Mouse (Mus musculus): ENCODE data around the gene Dscam. TPM values are rescaled to one million over a fixed set of nuclear protein-coding genes. Genes with fewer than 3 reads are reported as not detected.

Dscam gene
- polyA plus RNA-seq, 1 experiment from 2014 or later: 11.1 TPM

- Histone ChIP-seq H3K9me3 (no peaks in the 10 kb centered on the region), H3K4me2 (replicated peaks) (no peak overlapping the region), H3K27ac (no peak overlapping the region), H3K9ac (replicated peaks) (no peak overlapping the region), H3K36me3 (no peaks in the 10 kb centered on the region), H3K4me1 (replicated peaks) (peaks cover 43% of the 10 kb centered on the region), H3K27me3 (no peaks in the 10 kb centered on the region), H3K4me3 (replicated peaks) (no peak overlapping the region)
- ATAC-seq: no peak
- WGBS: 93% methylated on average over 2 of the region's 2 CpGs
These were observed 447.4 kb downstream of the Dscam start for GRCm38 (mm10) chr16:96723066-96723669.

GRCm38 (mm10) chr16:96722135-96722534 is 448.4 kb downstream of the Dscam start:
- Histone ChIP-seq H3K27me3 (no peaks in the 10 kb centered on the region), H3K27ac (0 out of 2 replicates have a peak overlapping the region, but pooled peaks have one; percentile 42), H3K4me2 (replicated peaks) (no peak overlapping the region), H3K36me3 (no peaks in the 10 kb centered on the region), H3K9me3 (no peaks in the 10 kb centered on the region), H3K4me1 (replicated peaks) (peaks cover 39% of the 10 kb centered on the region), H3K9ac (replicated peaks) (no peak overlapping the region), H3K4me3 (replicated peaks) (no peak overlapping the region)
- 72% methylated on average over 3 of the region's 3 CpGs for WGBS
- no peak for ATAC-seq

DNA sequence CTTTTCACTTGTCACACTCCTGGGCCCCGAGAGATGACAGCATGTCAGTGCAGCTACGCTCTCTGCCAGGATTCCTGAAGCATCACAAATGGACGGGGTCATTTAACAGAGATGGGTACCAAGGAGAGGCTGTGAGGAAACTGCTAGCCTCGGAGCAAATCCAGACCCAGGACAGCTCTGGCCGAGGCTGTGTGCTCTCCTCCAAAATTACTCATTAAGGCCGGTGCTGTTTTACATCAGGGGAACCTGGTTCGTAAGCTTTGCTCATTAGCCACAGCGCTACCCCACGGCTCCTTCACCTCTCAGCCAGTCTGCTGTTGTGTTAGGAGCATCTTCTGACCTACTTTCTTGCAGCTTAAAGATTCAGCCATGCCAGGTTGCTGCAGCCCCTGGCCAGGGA is 449.3 kb downstream of the Dscam start:
- peak overlapping the region; percentile 42 for H3K27ac ChIP-seq
- no peak overlapping the region for H3K9ac ChIP-seq (replicated peaks)
- no peak overlapping the region for H3K4me3 ChIP-seq (replicated peaks)
- H3K4me1 ChIP-seq (replicated peaks): peaks cover 34% of the 10 kb centered on the region
- H3K36me3 ChIP-seq: no peaks in the 10 kb centered on the region
- no peaks in the 10 kb centered on the region for H3K27me3 ChIP-seq
- H3K9me3 ChIP-seq: no peaks in the 10 kb centered on the region
- no peak for ATAC-seq
- H3K4me2 ChIP-seq (replicated peaks): no peak overlapping the region
- WGBS: 65% methylated on average over 9 of the region's 9 CpGs

- Histone ChIP-seq H3K27ac (peak overlapping the region; percentile 42), H3K4me1 (replicated peaks) (peaks cover 28% of the 10 kb centered on the region), H3K4me3 (replicated peaks) (no peak overlapping the region), H3K36me3 (peaks cover 3% of the 10 kb centered on the region; the same call in 1 of the 2 replicates), H3K9me3 (no peaks in the 10 kb centered on the region), H3K4me2 (replicated peaks) (no peak overlapping the region), H3K9ac (replicated peaks) (no peak overlapping the region), H3K27me3 (no peaks in the 10 kb centered on the region)
- no peak for ATAC-seq
- WGBS: 61% methylated on average over 5 of the region's 5 CpGs
These were observed 449.9 kb downstream of the Dscam start for GRCm38 (mm10) chr16:96720666-96721065.

- H3K4me1 ChIP-seq (replicated peaks): peaks cover 11% of the 10 kb centered on the region
- H3K4me3 ChIP-seq (replicated peaks): no peak overlapping the region
- no peak overlapping the region for H3K27ac ChIP-seq
- H3K36me3 ChIP-seq: peaks cover 14% of the 10 kb centered on the region; the same call in 1 of the 2 replicates
- no peaks in the 10 kb centered on the region for H3K27me3 ChIP-seq
- ATAC-seq: no peak
- H3K4me2 ChIP-seq (replicated peaks): no peak overlapping the region
- no peak overlapping the region for H3K9ac ChIP-seq (replicated peaks)
- 16% methylated on average over 2 of the region's 2 CpGs for WGBS
- no peaks in the 10 kb centered on the region for H3K9me3 ChIP-seq
These were observed 452.3 kb downstream of the Dscam start for GRCm38 (mm10) chr16:96718221-96718620.

- H3K27me3 ChIP-seq: no peaks in the 10 kb centered on the region
- no peak overlapping the region for H3K9ac ChIP-seq (replicated peaks)
- H3K4me1 ChIP-seq (replicated peaks): peaks cover 9% of the 10 kb centered on the region
- no peak overlapping the region for H3K4me2 ChIP-seq (replicated peaks)
- H3K4me3 ChIP-seq (replicated peaks): no peak overlapping the region
- no peaks in the 10 kb centered on the region for H3K9me3 ChIP-seq
- H3K36me3 ChIP-seq: peaks cover 14% of the 10 kb centered on the region; the same call in 1 of the 2 replicates
- WGBS: 92% methylated on average over 2 of the region's 2 CpGs
- no peak for ATAC-seq
- H3K27ac ChIP-seq: no peak overlapping the region
These were observed 453.9 kb downstream of the Dscam start for GRCm38 (mm10) chr16:96716633-96717032.

- 64% methylated on average over 4 of the region's 4 CpGs for WGBS
- H3K27ac ChIP-seq: no peak overlapping the region
- H3K4me1 ChIP-seq (replicated peaks): peaks cover 2% of the 10 kb centered on the region; the same call in 1 of the 2 replicates
- no peaks in the 10 kb centered on the region for H3K9me3 ChIP-seq
- H3K36me3 ChIP-seq: peaks cover 30% of the 10 kb centered on the region
- no peak overlapping the region for H3K9ac ChIP-seq (replicated peaks)
- no peak overlapping the region for H3K4me3 ChIP-seq (replicated peaks)
- H3K27me3 ChIP-seq: no peaks in the 10 kb centered on the region
- no peak for ATAC-seq
- H3K4me2 ChIP-seq (replicated peaks): no peak overlapping the region
These were observed 458.6 kb downstream of the Dscam start for GRCm38 (mm10) chr16:96711935-96712334.

- 89% methylated on average over 3 of the region's 3 CpGs for WGBS
- no peaks in the 10 kb centered on the region for H3K9me3 ChIP-seq
- no peak overlapping the region for H3K9ac ChIP-seq (replicated peaks)
- H3K27ac ChIP-seq: no peak overlapping the region
- no peak overlapping the region for H3K4me3 ChIP-seq (replicated peaks)
- H3K4me2 ChIP-seq (replicated peaks): no peak overlapping the region
- peaks cover 12% of the 10 kb centered on the region for H3K4me1 ChIP-seq (replicated peaks)
- no peak for ATAC-seq
- no peaks in the 10 kb centered on the region for H3K27me3 ChIP-seq
- H3K36me3 ChIP-seq: no peaks in the 10 kb centered on the region
These were observed 470.0 kb downstream of the Dscam start for GRCm38 (mm10) chr16:96700551-96700950.

DNA sequence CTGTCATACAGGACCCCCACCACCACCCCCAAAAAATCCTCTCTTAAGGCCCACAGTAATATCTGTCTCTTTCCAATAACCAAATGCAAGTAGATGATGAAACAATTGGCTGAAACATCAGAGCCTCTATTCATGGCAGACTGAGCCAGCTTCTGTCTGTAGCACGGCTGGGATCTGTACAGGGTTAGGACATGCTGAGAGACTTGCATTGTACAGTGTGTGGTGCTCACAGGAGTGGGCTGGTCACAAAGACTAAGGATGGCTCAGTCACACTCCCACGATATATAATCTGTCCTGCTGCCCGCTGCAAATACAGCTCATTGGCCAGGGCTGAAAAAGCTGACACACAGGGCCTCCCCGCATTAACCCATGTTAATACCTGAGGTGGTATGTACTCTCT is 474.7 kb downstream of the Dscam start:
- no peak overlapping the region for H3K4me2 ChIP-seq (replicated peaks)
- H3K27me3 ChIP-seq: no peaks in the 10 kb centered on the region
- no peaks in the 10 kb centered on the region for H3K9me3 ChIP-seq
- peaks cover 23% of the 10 kb centered on the region for H3K4me1 ChIP-seq (replicated peaks)
- no peak overlapping the region for H3K27ac ChIP-seq
- ATAC-seq: peak; percentile 57; the same call in 1 of the 2 replicates
- H3K9ac ChIP-seq (replicated peaks): no peak overlapping the region
- H3K4me3 ChIP-seq (replicated peaks): no peak overlapping the region
- 72% methylated on average over 4 of the region's 4 CpGs for WGBS
- H3K36me3 ChIP-seq: no peaks in the 10 kb centered on the region

DNA sequence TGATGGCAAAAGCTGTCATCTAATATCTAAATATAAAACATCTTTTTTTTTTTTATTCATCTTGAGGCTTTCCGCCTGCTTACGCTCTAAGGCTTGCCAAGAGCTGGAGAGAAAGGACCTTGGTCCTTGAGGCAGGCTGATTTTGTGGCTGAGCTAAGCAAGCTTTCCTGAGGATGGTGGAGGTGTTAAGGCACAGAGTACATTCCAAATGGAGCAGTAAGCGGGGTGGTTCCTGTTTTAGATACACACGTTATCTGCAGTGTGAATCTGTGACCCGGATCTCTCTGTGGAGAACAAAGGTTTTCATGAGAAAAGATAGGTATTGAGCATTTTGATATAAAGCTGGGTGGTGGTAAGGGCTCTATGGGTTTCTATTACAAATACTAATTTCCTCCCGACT is 479.0 kb downstream of the Dscam start:
- Histone ChIP-seq H3K4me1 (replicated peaks) (peaks cover 41% of the 10 kb centered on the region), H3K27ac (no peak overlapping the region), H3K36me3 (no peaks in the 10 kb centered on the region), H3K4me3 (replicated peaks) (no peak overlapping the region), H3K4me2 (replicated peaks) (no peak overlapping the region), H3K9ac (replicated peaks) (no peak overlapping the region), H3K9me3 (no peaks in the 10 kb centered on the region), H3K27me3 (no peaks in the 10 kb centered on the region)
- ATAC-seq: no peak
- WGBS: 89% methylated on average over 6 of the region's 6 CpGs

GRCm38 (mm10) chr16:96690052-96690451 is 480.5 kb downstream of the Dscam start:
- H3K9ac ChIP-seq (replicated peaks): no peak overlapping the region
- no peak overlapping the region for H3K4me3 ChIP-seq (replicated peaks)
- no peaks in the 10 kb centered on the region for H3K36me3 ChIP-seq
- peak; percentile 63 for ATAC-seq
- no peaks in the 10 kb centered on the region for H3K9me3 ChIP-seq
- H3K4me1 ChIP-seq (replicated peaks): peaks cover 27% of the 10 kb centered on the region
- H3K27ac ChIP-seq: peak overlapping the region; percentile 63; the same call in 1 of the 2 replicates
- H3K27me3 ChIP-seq: no peaks in the 10 kb centered on the region
- H3K4me2 ChIP-seq (replicated peaks): no peak overlapping the region
- 0% methylated on average over 2 of the region's 2 CpGs for WGBS

- ATAC-seq: no peak
- 12% methylated on average over 1 of the region's 1 CpGs for WGBS
- Histone ChIP-seq H3K9ac (replicated peaks) (no peak overlapping the region), H3K9me3 (no peaks in the 10 kb centered on the region), H3K36me3 (no peaks in the 10 kb centered on the region), H3K27ac (no peak overlapping the region), H3K4me3 (replicated peaks) (no peak overlapping the region), H3K4me2 (replicated peaks) (no peak overlapping the region), H3K4me1 (replicated peaks) (peaks cover 27% of the 10 kb centered on the region), H3K27me3 (no peaks in the 10 kb centered on the region)
These were observed 481.1 kb downstream of the Dscam start for GRCm38 (mm10) chr16:96689419-96689818.

DNA sequence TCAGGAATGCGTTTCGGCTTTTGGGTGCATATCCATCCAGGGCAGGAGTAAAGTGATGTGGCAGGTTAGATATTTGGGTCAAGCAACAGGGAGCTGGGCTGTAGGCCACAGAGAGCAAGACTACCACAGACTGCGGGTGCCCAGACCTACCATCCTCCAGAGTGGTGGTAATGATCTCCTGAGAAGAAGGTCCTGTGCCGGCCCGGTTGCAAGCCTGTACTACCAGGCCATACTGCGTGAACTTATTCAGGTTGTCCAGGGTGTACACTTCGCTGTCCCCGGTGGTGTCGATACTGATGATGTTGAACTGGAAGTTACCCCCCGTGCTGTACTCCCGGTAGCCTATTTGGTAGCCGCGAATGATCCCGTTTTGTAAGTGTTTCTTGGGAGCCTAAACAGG is 485.5 kb downstream of the Dscam start:
- H3K27ac ChIP-seq: no peak overlapping the region
- H3K9ac ChIP-seq (replicated peaks): no peak overlapping the region
- no peak overlapping the region for H3K4me2 ChIP-seq (replicated peaks)
- no peak; the same call in 1 of the 2 replicates for ATAC-seq
- H3K4me1 ChIP-seq (replicated peaks): peaks cover 11% of the 10 kb centered on the region
- no peak overlapping the region for H3K4me3 ChIP-seq (replicated peaks)
- no peaks in the 10 kb centered on the region for H3K27me3 ChIP-seq
- WGBS: 90% methylated on average over 14 of the region's 14 CpGs
- H3K9me3 ChIP-seq: no peaks in the 10 kb centered on the region
- 0 out of 2 replicates have a peak, but pooled peaks cover 5% of the 10 kb centered on the region for H3K36me3 ChIP-seq
